Mouse (Mus musculus) heart, postnatal 0 days (tissue): ENCODE measurements around the gene Olfr194.
"Not testable (repeated sequence)": the region's sequence is repeated elsewhere in the genome, so short reads cannot be mapped to it uniquely, and the experiment has no call there.

Source experiments
- CTCF ChIP-seq: IDR thresholded peaks from 2 replicates; pipeline ENCODE4 v1.5.1; 2016; ENCODE audit warnings: antibody characterized with exemption, control low read depth, low read depth
- EP300 ChIP-seq: IDR thresholded peaks from 2 replicates; pipeline ENCODE4 v1.6.1; 2016; ENCODE audit warnings: antibody characterized with exemption, low read depth

DNA sequence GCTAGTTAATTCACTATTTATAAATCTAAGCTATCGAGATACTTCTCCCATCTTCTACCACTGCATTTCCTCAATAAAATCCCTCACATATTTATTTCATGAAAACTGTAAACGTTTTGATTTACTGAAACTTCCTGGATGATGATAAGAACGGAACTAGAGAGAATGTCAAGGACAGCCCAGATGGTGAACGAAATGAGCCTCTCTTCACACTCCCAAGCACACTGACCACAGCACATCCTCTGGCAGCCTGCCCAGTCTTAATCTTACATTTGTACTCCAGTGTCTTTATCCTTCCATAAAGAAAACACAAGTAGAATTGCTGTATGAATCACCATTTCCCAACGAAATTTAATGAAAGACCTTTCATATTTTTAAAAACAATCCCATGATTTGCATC lies 12.3 kb downstream of the Olfr194 start:
- TF ChIP-seq CTCF, EP300: not testable (repeated sequence)
